Mouse (Mus musculus): ENCODE measurements around the gene Slc7a7. TPM values are rescaled to one million over a fixed set of nuclear protein-coding genes. Genes with fewer than 3 reads are reported as not detected.

Gene Slc7a7
- total and polyA plus RNA-seq, 3 experiments, result 20.1 to 65.6 TPM; not detected in 1

DNA sequence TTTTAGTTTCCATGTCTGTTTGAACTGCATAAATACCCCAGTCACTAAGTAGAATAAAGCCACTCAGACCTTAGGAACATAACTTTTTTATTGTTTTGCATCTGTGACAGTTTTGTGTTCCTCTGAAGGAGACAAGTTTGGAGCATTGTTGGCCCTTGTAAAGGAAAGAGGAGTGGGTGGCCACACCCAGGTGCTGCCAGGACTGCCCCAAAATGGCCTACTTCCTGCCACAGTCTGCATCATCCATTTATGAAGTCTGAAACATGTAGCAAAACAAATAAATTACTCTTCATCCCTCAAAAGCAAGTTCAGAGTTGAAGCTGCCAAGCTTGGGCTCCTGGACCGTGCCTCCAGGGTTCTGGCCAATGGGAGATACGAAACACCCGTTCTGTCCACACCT lies 48.2 kb downstream of the Slc7a7 start:
- H3K9ac ChIP-seq (ENCODE audit: control insufficient read depth, low read depth, low read length, poor library complexity, severe bottlenecking), result no peak overlapping the region
- no peaks in the 10 kb centered on the region for H3K79me2 ChIP-seq (ENCODE audit: control insufficient read depth, insufficient read depth, low read length, poor library complexity)
- H3K27me3 ChIP-seq (ENCODE audit: control insufficient read depth in 1 of 2, insufficient read depth in 2 of 2, low read length in 2 of 2), result no peaks in the 10 kb centered on the region
- H3K4me1 ChIP-seq (ENCODE audit: control insufficient read depth in 1 of 2, insufficient read depth in 2 of 2, low read length in 2 of 2), result no peaks in the 10 kb centered on the region
- no peaks in the 10 kb centered on the region for H3K9me3 ChIP-seq (replicated peaks; ENCODE audit: insufficient read depth, low read length)
- TF ChIP-seq MXI1 (IDR thresholded peaks at IDR 0.05; ENCODE audit: low read depth, low read length), result no peak
- no peak for TF ChIP-seq POLR2AphosphoS5 (IDR thresholded peaks at IDR 0.05; ENCODE audit: borderline replicate concordance, low read depth, low read length)
- TF ChIP-seq MAZ (IDR thresholded peaks at IDR 0.05; ENCODE audit: low read depth, low read length), result no peak
- no peak for TF ChIP-seq RAD21 (IDR thresholded peaks at IDR 0.05; ENCODE audit: low read depth, low read length)
- no peak for TF ChIP-seq RCOR1 (IDR thresholded peaks at IDR 0.05; ENCODE audit: low read depth, low read length)
- H3K36me3 ChIP-seq (ENCODE audit: control insufficient read depth in 1 of 2, insufficient read depth in 2 of 2, low read length in 2 of 2), result peaks cover 0 to 7% of the 10 kb centered on the region in 2 experiments; a peak in 2 of 4 replicates
- no peak for DNase-seq (ENCODE audit: low read depth, low spot score)
- no peak overlapping the region for H3K4me3 ChIP-seq (ENCODE audit: control insufficient read depth in 1 of 2, insufficient read depth in 1 of 2, low read depth in 2 of 2, low read length in 2 of 2)
- H3K27ac ChIP-seq (ENCODE audit: control insufficient read depth, low read depth, low read length), result no peak overlapping the region

DNA sequence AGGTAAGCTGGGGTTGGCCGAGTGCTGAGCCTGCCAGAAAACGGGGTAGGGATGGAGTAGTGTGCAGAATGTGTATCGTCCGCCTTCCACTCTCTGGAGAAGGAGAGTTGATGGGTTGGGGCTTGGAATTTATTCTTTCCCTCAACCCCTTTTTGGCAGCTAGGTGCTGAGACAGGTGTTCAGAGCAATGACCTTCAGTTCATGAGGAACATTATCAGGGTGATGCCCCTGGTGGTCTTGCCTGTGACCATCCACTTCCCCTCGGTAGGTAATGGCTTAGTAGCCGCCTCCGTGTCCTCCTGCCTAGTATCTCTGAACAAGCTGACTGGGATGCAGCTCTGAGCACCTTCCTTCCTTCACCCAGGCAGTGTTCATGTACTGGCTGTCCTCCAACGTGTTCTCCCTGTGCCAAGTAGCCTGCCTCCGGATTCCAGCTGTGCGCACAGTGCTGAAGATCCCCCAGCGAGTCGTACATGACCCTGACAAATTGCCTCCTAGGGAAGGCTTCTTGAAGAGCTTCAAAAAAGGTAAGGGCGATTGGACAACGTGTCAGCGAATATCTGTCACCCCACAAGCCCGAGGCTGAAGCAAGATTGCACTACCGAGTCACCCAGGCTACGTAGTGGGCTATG lies 50.0 kb downstream of the Slc7a7 start:
- TF ChIP-seq RCOR1 (IDR thresholded peaks at IDR 0.05; ENCODE audit: low read depth, low read length) (no peak), SIN3A (IDR thresholded peaks at IDR 0.05; ENCODE audit: low read length) (no peak), MAX (IDR thresholded peaks at IDR 0.05; ENCODE audit: low read length) (no peak), HCFC1 (IDR thresholded peaks at IDR 0.05; ENCODE audit: low read depth, low read length) (no peak), POLR2AphosphoS5 (IDR thresholded peaks at IDR 0.05; ENCODE audit: borderline replicate concordance, low read depth, low read length) (no peak), ZMIZ1 (IDR thresholded peaks at IDR 0.05; ENCODE audit: low read depth, low read length) (no peak), POLR2AphosphoS2 (IDR thresholded peaks at IDR 0.05; ENCODE audit: low read length) (no peak), CHD1 (IDR thresholded peaks at IDR 0.05; ENCODE audit: low read depth, low read length) (no peak), TBP (IDR thresholded peaks at IDR 0.05; ENCODE audit: low read depth, low read length) (no peak), MAZ (IDR thresholded peaks at IDR 0.05; ENCODE audit: low read depth, low read length) (no peak), TCF12 (IDR thresholded peaks at IDR 0.05; ENCODE audit: low read depth, low read length) (no peak)
- no peaks in the 10 kb centered on the region for H3K27me3 ChIP-seq (ENCODE audit: control insufficient read depth in 1 of 2, insufficient read depth in 2 of 2, low read length in 2 of 2)
- no peak overlapping the region for H3K27ac ChIP-seq (ENCODE audit: control insufficient read depth, low read depth, low read length)

DNA sequence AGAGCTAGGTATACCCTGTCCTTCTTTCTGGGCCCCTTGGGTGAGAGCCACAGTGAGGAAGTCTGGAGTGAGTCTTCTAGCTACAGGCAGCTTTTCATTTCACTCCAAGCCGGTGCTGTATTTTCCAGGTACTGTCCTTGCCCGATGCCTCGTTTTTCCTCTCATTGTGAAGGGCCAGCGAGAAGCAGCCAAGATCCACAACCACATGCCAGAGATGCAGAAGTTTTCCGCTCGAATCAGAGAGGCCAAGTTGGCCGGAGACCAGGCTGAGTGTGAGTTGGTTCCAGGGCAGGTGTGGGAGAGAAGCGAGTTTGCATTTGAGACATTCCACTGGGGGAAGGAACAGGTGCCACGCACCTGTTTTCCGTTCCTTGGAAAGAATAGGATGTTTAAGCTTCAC lies 51.0 kb downstream of the Slc7a7 start:
- peaks cover 5 to 8% of the 10 kb centered on the region in 2 experiments for H3K36me3 ChIP-seq (ENCODE audit: control insufficient read depth in 1 of 2, insufficient read depth in 2 of 2, low read length in 2 of 2)
- peaks cover 7% of the 10 kb centered on the region for H3K79me2 ChIP-seq (ENCODE audit: control insufficient read depth, insufficient read depth, low read length, poor library complexity)
- no peak for DNase-seq (ENCODE audit: low read depth, low spot score)
- no peak overlapping the region for H3K4me3 ChIP-seq (ENCODE audit: control insufficient read depth in 1 of 2, insufficient read depth in 1 of 2, low read depth in 2 of 2, low read length in 2 of 2)
- H3K27ac ChIP-seq (ENCODE audit: control insufficient read depth, low read depth, low read length), result no peak overlapping the region
- H3K9ac ChIP-seq (ENCODE audit: control insufficient read depth, low read depth, low read length, poor library complexity, severe bottlenecking), result no peak overlapping the region
- no peaks in the 10 kb centered on the region for H3K27me3 ChIP-seq (ENCODE audit: control insufficient read depth in 1 of 2, insufficient read depth in 2 of 2, low read length in 2 of 2)
- H3K4me1 ChIP-seq (ENCODE audit: control insufficient read depth in 1 of 2, insufficient read depth in 2 of 2, low read length in 2 of 2), result peaks cover 0 to 3% of the 10 kb centered on the region in 2 experiments; a peak in 1 of 4 replicates
- no peaks in the 10 kb centered on the region for H3K9me3 ChIP-seq (replicated peaks; ENCODE audit: insufficient read depth, low read length)
- TF ChIP-seq USF2 (IDR thresholded peaks at IDR 0.05; ENCODE audit: borderline replicate concordance in 1 of 2, insufficient read depth in 1 of 2, low read depth in 1 of 2, low read length in 2 of 2) (no peak), TAL1 (IDR thresholded peaks at IDR 0.05; ENCODE audit: low read length) (no peak), ZKSCAN1 (IDR thresholded peaks at IDR 0.05; ENCODE audit: low read depth, low read length) (no peak), MEF2A (IDR thresholded peaks at IDR 0.05; ENCODE audit: extremely low read depth, insufficient replicate concordance, low read depth, low read length, poor library complexity, severe bottlenecking) (no peak), ZNF384 (IDR thresholded peaks at IDR 0.05; ENCODE audit: low read depth, low read length) (no peak), ELF1 (IDR thresholded peaks at IDR 0.05; ENCODE audit: low read depth, low read length) (no peak), RAD21 (IDR thresholded peaks at IDR 0.05; ENCODE audit: low read depth, low read length) (no peak), ZMIZ1 (IDR thresholded peaks at IDR 0.05; ENCODE audit: low read depth, low read length) (no peak), EP300 (IDR thresholded peaks at IDR 0.05; ENCODE audit: low read depth in 1 of 2, low read length in 2 of 2) (no peak), MAFK (IDR thresholded peaks at IDR 0.05; ENCODE audit: borderline replicate concordance, low read depth, low read length) (no peak), TCF12 (IDR thresholded peaks at IDR 0.05; ENCODE audit: low read depth, low read length) (no peak), JUND (IDR thresholded peaks at IDR 0.05; ENCODE audit: low read depth, low read length) (no peak), NRF1 (IDR thresholded peaks at IDR 0.05; ENCODE audit: insufficient read depth, low read depth, low read length, poor library complexity, severe bottlenecking) (no peak), MYB (IDR thresholded peaks at IDR 0.05; ENCODE audit: low read depth, low read length) (no peak)

More for the DNA sequence above, 50.0 kb downstream of the Slc7a7 start:
- no peak for DNase-seq (ENCODE audit: low read depth, low spot score)
- no peak overlapping the region for H3K4me3 ChIP-seq (ENCODE audit: control insufficient read depth in 1 of 2, insufficient read depth in 1 of 2, low read depth in 2 of 2, low read length in 2 of 2)
- H3K9me3 ChIP-seq (replicated peaks; ENCODE audit: insufficient read depth, low read length), result no peaks in the 10 kb centered on the region
- H3K4me1 ChIP-seq (ENCODE audit: control insufficient read depth in 1 of 2, insufficient read depth in 2 of 2, low read length in 2 of 2), result no peaks in the 10 kb centered on the region
- 0 out of 2 replicates have a peak, but pooled peaks cover 2% of the 10 kb centered on the region for H3K79me2 ChIP-seq (ENCODE audit: control insufficient read depth, insufficient read depth, low read length, poor library complexity)
- H3K9ac ChIP-seq (ENCODE audit: control insufficient read depth, low read depth, low read length, poor library complexity, severe bottlenecking), result no peak overlapping the region
- peaks cover 0 to 8% of the 10 kb centered on the region in 2 experiments; a peak in 2 of 4 replicates for H3K36me3 ChIP-seq (ENCODE audit: control insufficient read depth in 1 of 2, insufficient read depth in 2 of 2, low read length in 2 of 2)
